Mouse (Mus musculus) heart, postnatal 0 days (tissue): ENCODE results near the gene Rps6kb1. TPM values are rescaled to one million over a fixed set of nuclear protein-coding genes. Genes with fewer than 3 reads are reported as not detected.

Experiments used
- ATAC-seq: fragments of 200-750 bp; cut with Nextera tagmentation; 2 replicates; pipeline ENCODE4 v1.8.0; 2017; ENCODE audit warnings: low read depth, moderate number of reproducible peaks, moderate library complexity; ENCODE audit not compliant: insufficient read depth
- DNase-seq: peaks from one replicate; pipeline ENCODE4 v3.0.0-alpha.2; 2016; ENCODE audit warnings: low spot score
- H3K27ac ChIP-seq: fragments of 300-500 bp; sonication (generic); 2 replicates; pipeline ENCODE4 v1.5.1; 2014; ENCODE audit warnings: low read depth, mild to moderate bottlenecking
- H3K27me3 ChIP-seq: fragments of 300-500 bp; sonication (generic); 2 replicates; pipeline ENCODE4 v1.6.1; 2014; ENCODE audit warnings: low read length, mixed read lengths; ENCODE audit not compliant: control insufficient read depth, insufficient read depth
- H3K36me3 ChIP-seq: fragments of 300-500 bp; sonication (generic); replicated peaks from 2 replicates; pipeline ENCODE4 v1.6.1; 2014; ENCODE audit warnings: low read length, mixed read lengths; ENCODE audit not compliant: control insufficient read depth, insufficient read depth
- H3K4me1 ChIP-seq: fragments of 300-500 bp; sonication (generic); 2 replicates; pipeline ENCODE4 v1.6.1; 2014; ENCODE audit warnings: antibody characterized with exemption; ENCODE audit not compliant: control insufficient read depth, insufficient read depth
- H3K4me2 ChIP-seq: fragments of 300-500 bp; sonication (generic); 2 replicates; pipeline ENCODE4 v1.6.1; 2014; ENCODE audit warnings: low read depth, mild to moderate bottlenecking, low read length, moderate library complexity
- H3K4me3 ChIP-seq: fragments of 300-500 bp; sonication (generic); 2 replicates; pipeline ENCODE4 v1.5.1; 2014; ENCODE audit warnings: low read depth, low read length
- H3K9ac ChIP-seq: fragments of 300-500 bp; sonication (generic); replicated peaks from 2 replicates; pipeline ENCODE4 v1.6.1; 2014; ENCODE audit warnings: low read depth, low read length, mixed read lengths
- H3K9me3 ChIP-seq: fragments of 300-500 bp; sonication (generic); replicated peaks from 2 replicates; pipeline ENCODE4 v1.6.1; 2016; ENCODE audit warnings: low read length; ENCODE audit not compliant: control insufficient read depth
- CTCF ChIP-seq: IDR thresholded peaks from 2 replicates; pipeline ENCODE4 v1.5.1; 2016; ENCODE audit warnings: antibody characterized with exemption, control low read depth, low read depth
- EP300 ChIP-seq: IDR thresholded peaks from 2 replicates; pipeline ENCODE4 v1.6.1; 2016; ENCODE audit warnings: antibody characterized with exemption, low read depth
- WGBS: fragments of 180-500 bp; shearing (Covaris S2); extraction: QIAGEN DNeasy Blood & Tissue Kit; methylation state at CpG from one replicate; pipeline ENCODE4 v1.1.7; 2014; 5-methylcytosine and 5-hydroxymethylcytosine counted together
- polyA plus RNA-seq: library from polyadenylated mRNA; unstranded; fragments of >200 nt; fragmentation: Nextera tagmentation; extraction: Ambion mirVana; gene quantifications from 2 replicates; pipeline ENCODE4 v1.2.1, GENCODE M21; 2015
- total RNA-seq: library from RNA; depleted of rRNA; stranded (reverse); fragments of >200 nt; gene quantifications from 2 replicates; pipeline ENCODE4 v1.2.3, GENCODE M21; 2014; ENCODE audit warnings: low replicate concordance

Gene Rps6kb1
- total and polyA plus RNA-seq, 2 experiments from 2014 or later, result 10.5 to 37.1 TPM

DNA sequence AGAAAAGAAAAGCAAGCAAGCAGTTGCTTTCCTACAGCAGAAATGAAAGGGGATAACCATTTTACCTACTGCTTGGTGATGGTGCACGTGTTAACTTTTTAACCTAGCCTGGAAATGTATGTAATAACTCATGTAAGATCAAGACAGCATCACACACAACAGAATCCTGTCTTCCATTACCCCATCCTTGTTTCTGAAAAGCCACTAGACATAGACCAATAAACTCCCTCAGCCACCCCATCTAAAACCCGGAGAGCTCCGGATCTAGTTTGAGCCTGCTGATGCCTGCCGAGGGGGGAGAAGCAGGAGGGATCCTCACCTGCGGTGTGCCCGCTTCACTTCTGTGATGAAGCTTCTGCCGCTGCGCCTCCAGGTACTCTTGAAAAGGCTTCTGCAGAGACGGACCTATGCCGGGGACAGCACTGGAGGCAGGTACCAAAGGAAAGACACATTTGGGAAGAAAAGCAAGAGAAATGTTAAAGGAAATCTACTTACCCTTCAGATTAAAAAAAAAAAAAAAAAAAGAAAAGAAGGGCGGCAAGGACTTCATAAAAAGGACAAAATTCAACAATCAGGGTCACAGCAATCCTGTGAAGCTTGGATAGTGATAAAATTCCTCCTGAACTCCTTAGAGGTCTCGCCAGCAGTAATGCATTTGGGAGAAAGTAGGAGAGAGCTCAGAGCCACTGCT lies 41.7 kb upstream of the Rps6kb1 start:
- WGBS, result 2% methylated on average over 12 of the region's 12 CpGs
- peak overlapping the region; percentile 62 for H3K4me3 ChIP-seq
- H3K36me3 ChIP-seq, result no peaks in the 10 kb centered on the region
- TF ChIP-seq EP300 (no peak), CTCF (no peak)
- H3K9ac ChIP-seq, result peak overlapping the region; percentile 84
- peak overlapping the region; percentile 88 for H3K27ac ChIP-seq
- peaks cover 21% of the 10 kb centered on the region; the same call in 1 of the 2 replicates for H3K4me1 ChIP-seq
- no peaks in the 10 kb centered on the region for H3K9me3 ChIP-seq
- H3K27me3 ChIP-seq, result no peaks in the 10 kb centered on the region
- DNase-seq, result peak; percentile 48
- ATAC-seq, result no peak
- H3K4me2 ChIP-seq, result peak overlapping the region; percentile 70

DNA sequence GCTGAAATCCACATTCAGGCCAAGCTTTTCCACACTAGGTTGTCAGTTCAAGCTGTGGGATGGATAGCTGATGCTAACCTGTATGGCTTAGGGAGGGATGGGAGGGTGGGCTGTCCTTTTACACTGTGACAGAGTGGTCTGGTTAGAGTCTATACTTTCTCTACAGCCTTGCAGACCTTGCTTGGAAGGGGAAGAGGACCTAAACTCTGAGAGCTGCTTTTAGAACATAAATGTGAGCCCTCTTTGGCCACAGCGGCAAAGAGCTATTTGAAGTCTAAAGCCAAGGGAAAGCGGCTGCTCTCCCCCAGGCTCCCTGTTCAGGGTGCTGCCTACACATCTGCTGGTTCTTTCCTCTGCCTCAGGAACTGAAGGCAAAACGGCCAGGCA lies 41.0 kb upstream of the Rps6kb1 start:
- Histone ChIP-seq H3K36me3 (no peaks in the 10 kb centered on the region), H3K4me3 (peak overlapping the region; percentile 62), H3K27me3 (no peaks in the 10 kb centered on the region), H3K4me1 (peaks cover 21% of the 10 kb centered on the region; the same call in 1 of the 2 replicates), H3K27ac (peak overlapping the region; percentile 88), H3K9me3 (no peaks in the 10 kb centered on the region), H3K9ac (peak overlapping the region; percentile 84), H3K4me2 (peak overlapping the region; percentile 70)
- ATAC-seq (no peak), DNase-seq (no peak)
- TF ChIP-seq EP300, result no peak
- TF ChIP-seq CTCF, result no peak
- 5% methylated on average over 3 of the region's 3 CpGs for WGBS

- H3K4me3 ChIP-seq, result peak overlapping the region; percentile 62
- WGBS, result 25% methylated on average over 7 of the region's 7 CpGs
- peak overlapping the region; percentile 84 for H3K9ac ChIP-seq
- TF ChIP-seq CTCF (no peak), EP300 (no peak)
- ATAC-seq (no peak), DNase-seq (no peak)
- no peaks in the 10 kb centered on the region for H3K9me3 ChIP-seq
- H3K4me2 ChIP-seq, result peak overlapping the region; percentile 70
- peak overlapping the region; percentile 88 for H3K27ac ChIP-seq
- H3K36me3 ChIP-seq, result no peaks in the 10 kb centered on the region
- H3K27me3 ChIP-seq, result no peaks in the 10 kb centered on the region
- peaks cover 21% of the 10 kb centered on the region; the same call in 1 of the 2 replicates for H3K4me1 ChIP-seq
These were observed 40.4 kb upstream of the Rps6kb1 start for GRCm38 (mm10) chr11:86584898-86585597.

DNA sequence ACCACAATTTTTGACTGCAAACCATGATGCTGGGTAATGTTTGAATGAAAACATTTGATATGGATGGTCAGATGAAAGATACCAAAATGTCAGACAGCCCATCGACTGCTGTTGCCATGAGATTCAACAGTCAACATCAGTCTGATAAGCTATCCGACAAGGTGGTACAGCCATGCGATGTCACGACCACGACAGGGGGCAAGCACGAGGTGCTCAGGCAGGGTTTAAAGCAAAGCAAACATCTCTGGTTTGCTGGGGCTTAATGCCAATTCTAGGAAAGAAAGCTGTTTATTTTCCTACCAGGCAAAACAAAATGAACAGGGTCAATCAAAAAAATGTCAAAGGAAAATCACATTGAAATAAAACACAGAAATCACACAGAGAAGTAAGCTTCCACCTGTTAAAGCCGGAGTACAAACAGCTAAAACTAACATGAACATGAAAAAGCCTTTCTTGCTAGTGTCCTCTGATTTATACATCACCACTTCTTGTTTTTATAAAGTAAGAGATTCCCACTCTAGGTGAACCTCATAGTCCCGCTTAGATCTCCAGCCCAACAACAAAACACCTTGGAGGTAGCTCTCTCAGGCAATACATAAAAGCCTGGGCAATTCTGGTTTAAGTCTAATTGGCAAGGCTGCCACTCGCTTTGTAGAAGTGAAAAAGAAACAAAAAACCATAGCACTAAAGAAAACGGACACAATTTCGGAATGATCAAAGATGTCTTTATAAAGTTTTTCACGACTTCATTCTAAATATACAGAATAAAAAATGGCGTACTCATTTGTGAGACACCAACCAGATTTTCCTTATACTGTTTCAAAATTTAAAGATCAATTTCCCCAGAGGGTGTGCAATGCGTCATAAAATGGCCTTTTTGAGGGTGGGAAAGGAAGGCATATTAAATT lies 39.6 kb upstream of the Rps6kb1 start:
- peak overlapping the region; percentile 62 for H3K4me3 ChIP-seq
- H3K9ac ChIP-seq, result 0 out of 2 replicates have a peak overlapping the region, but pooled peaks have one; percentile 84
- no peaks in the 10 kb centered on the region for H3K27me3 ChIP-seq
- H3K4me1 ChIP-seq, result peaks cover 28% of the 10 kb centered on the region
- ATAC-seq (no peak), DNase-seq (no peak)
- no peak for TF ChIP-seq CTCF
- no peak for TF ChIP-seq EP300
- no peaks in the 10 kb centered on the region for H3K9me3 ChIP-seq
- H3K27ac ChIP-seq, result peak overlapping the region; percentile 88
- WGBS, result 58% methylated on average over 14 of the region's 14 CpGs
- no peaks in the 10 kb centered on the region for H3K36me3 ChIP-seq
- peak overlapping the region; percentile 70 for H3K4me2 ChIP-seq

- ATAC-seq (no peak), DNase-seq (no peak)
- Histone ChIP-seq H3K9me3 (no peaks in the 10 kb centered on the region), H3K27ac (no peak overlapping the region), H3K4me2 (peak overlapping the region; percentile 70; the same call in 1 of the 2 replicates), H3K27me3 (no peaks in the 10 kb centered on the region), H3K4me1 (peaks cover 31% of the 10 kb centered on the region), H3K36me3 (no peaks in the 10 kb centered on the region), H3K4me3 (no peak overlapping the region), H3K9ac (no peak overlapping the region)
- WGBS, result 80% methylated on average over 3 of the region's 3 CpGs
- TF ChIP-seq CTCF (no peak), EP300 (no peak)
These were observed 38.8 kb upstream of the Rps6kb1 start for GRCm38 (mm10) chr11:86583313-86583825.
